Mouse (Mus musculus) megakaryocyte-erythroid progenitor cell, adult 5-6 weeks (primary cell): ENCODE measurements around the gene Impad1. TPM values are rescaled to one million over a fixed set of nuclear protein-coding genes. Genes with fewer than 3 reads are reported as not detected.

Experiments
- ATAC-seq: replicated peaks from 2 replicates; pipeline ENCODE4 v1.8.0; 2016; ENCODE audit warnings: mild to moderate bottlenecking, inconsistent platforms; ENCODE audit not compliant: severe bottlenecking, poor library complexity, low FRiP score, low TSS enrichment
- total RNA-seq, 2 experiments: library from RNA; stranded (forward) in 1 of 2; stranded (reverse) in 1 of 2; fragments of 200-1000, 215-1000 nt in 1 of 2; fragments of >200 nt in 1 of 2; fragmentation: Nextera tagmentation in 1 of 2; gene quantifications; 2 replicates each; pipeline ENCODE4 v1.2.3; 2014 to 2017

Gene Impad1
- total RNA-seq, 2 experiments from 2014 or later, result 12.0 to 39.4 TPM

GRCm38 (mm10) chr4:4717763-4718347, 75.3 kb downstream of the Impad1 start:
- ATAC-seq, result no peak
